Mouse (Mus musculus) lung, adult 2 months (tissue): Measurements from ENCODE around the gene Susd1.

ENCODE experiments used
- CTCF ChIP-seq: fragments of 200-500 bp; IDR thresholded peaks from 2 replicates; pipeline ENCODE4 v1.5.1; 2011; ENCODE audit warnings: mild to moderate bottlenecking, low read length, control low read depth; ENCODE audit not compliant: insufficient read depth
- POLR2A ChIP-seq: fragments of 200-500 bp; IDR thresholded peaks from 2 replicates; pipeline ENCODE4 v1.6.1; 2011; ENCODE audit warnings: low read depth, mild to moderate bottlenecking, control low read depth, low read length, borderline replicate concordance; ENCODE audit errors: extremely low read depth

DNA sequence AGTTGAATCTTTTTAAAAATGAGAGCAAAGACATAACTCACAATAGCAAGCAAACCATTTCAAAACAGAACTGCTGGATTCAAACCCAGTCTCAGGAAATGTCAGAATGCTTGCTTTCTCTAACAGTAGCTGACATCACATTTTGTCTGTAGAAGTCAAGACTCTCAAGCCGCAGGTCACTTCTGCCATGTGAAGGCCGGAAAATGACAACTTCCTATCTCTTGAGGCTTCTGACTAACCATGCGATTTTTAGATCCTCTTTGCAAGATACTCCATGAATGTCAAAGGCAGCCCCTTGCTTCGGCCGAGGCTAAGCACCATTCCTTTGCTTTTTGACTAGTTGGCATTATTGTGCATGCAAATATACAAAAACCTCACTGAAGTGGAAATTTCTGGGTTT, 172.8 kb downstream of the Susd1 start:
- TF ChIP-seq CTCF = no peak
- no peak for TF ChIP-seq POLR2A
